Mouse (Mus musculus): ENCODE data around the gene Zbtb9. TPM values are rescaled to one million over a fixed set of nuclear protein-coding genes. Genes with fewer than 3 reads are reported as not detected.

The Zbtb9 gene
- polyA plus RNA-seq, 1 experiment from 2014 or later: 14.1 TPM

Small RNA genes within 50 kb of the gene (microRNA-seq; reads per million reads assigned to microRNA genes)
- gene Mir3083: 0.83 reads per million
- not detected for gene Mir6968

Other genes starting within 250 kb of the Zbtb9 start
- 44.9 and 51.9 TPM in 2 replicates for gene Bnip1, start 192.1 kb upstream of the Zbtb9 start, polyA plus RNA-seq (2015; fragmentation: Nextera tagmentation; extraction: Ambion mirVana)
- 2.3 and 4.6 TPM in 2 replicates for gene Nkx2-5, start 128.2 kb upstream of the Zbtb9 start, polyA plus RNA-seq (2015; fragmentation: Nextera tagmentation; extraction: Ambion mirVana)
- 6.4 and 6.9 TPM in 2 replicates for gene Kifc5b, start 56.1 kb upstream of the Zbtb9 start, polyA plus RNA-seq (2015; fragmentation: Nextera tagmentation; extraction: Ambion mirVana)
- gene Phf1, start 40.1 kb upstream of the Zbtb9 start, polyA plus RNA-seq (2015; fragmentation: Nextera tagmentation; extraction: Ambion mirVana): 7.3 and 7.7 TPM in 2 replicates
- 173 and 178 TPM in 2 replicates for gene Cuta, start 33.6 kb upstream of the Zbtb9 start, polyA plus RNA-seq (2015; fragmentation: Nextera tagmentation; extraction: Ambion mirVana)
- 1.3 and 1.6 TPM in 2 replicates for gene Syngap1, start 31.9 kb upstream of the Zbtb9 start, polyA plus RNA-seq (2015; fragmentation: Nextera tagmentation; extraction: Ambion mirVana)
- gene Bak1, start 55.8 kb downstream of the Zbtb9 start, polyA plus RNA-seq (2015; fragmentation: Nextera tagmentation; extraction: Ambion mirVana): 6.7 and 7.0 TPM in 2 replicates
- 15.0 and 16.7 TPM in 2 replicates for gene Itpr3, start 84.1 kb downstream of the Zbtb9 start, polyA plus RNA-seq (2015; fragmentation: Nextera tagmentation; extraction: Ambion mirVana)
- gene Uqcc2, start 160.7 kb downstream of the Zbtb9 start, polyA plus RNA-seq (2015; fragmentation: Nextera tagmentation; extraction: Ambion mirVana): 243 and 267 TPM in 2 replicates
- 0.34 and 1.3 TPM in 2 replicates for gene Ip6k3, start 194.6 kb downstream of the Zbtb9 start, polyA plus RNA-seq (2015; fragmentation: Nextera tagmentation; extraction: Ambion mirVana)
- gene Lemd2, start 231.3 kb downstream of the Zbtb9 start, polyA plus RNA-seq (2015; fragmentation: Nextera tagmentation; extraction: Ambion mirVana): 8.2 and 9.5 TPM in 2 replicates

Measured in stomach, embryonic 16.5 days (tissue).